Mouse (Mus musculus) large intestine, adult 2 months (tissue): ENCODE results near the gene Angptl8. TPM values are rescaled to one million over a fixed set of nuclear protein-coding genes. Genes with fewer than 3 reads are reported as not detected.

Source experiments
- DNase-seq: peaks from one replicate; pipeline ENCODE4 v3.0.0-alpha.2; 2012; ENCODE audit warnings: low read depth, low spot score
- WGBS: fragments of 180-500 bp; shearing (Covaris S2); methylation state at CpG from one replicate; pipeline ENCODE4 v1.1.7; 2018; 5-methylcytosine and 5-hydroxymethylcytosine counted together
- polyA plus RNA-seq: library from polyadenylated mRNA; depleted of rRNA; stranded (reverse); fragments of >200 nt; gene quantifications from 2 replicates; pipeline ENCODE4 v1.2.3, GENCODE M21; 2012

Gene Angptl8
- polyA plus RNA-seq, 1 experiment: 6.2 TPM

DNA sequence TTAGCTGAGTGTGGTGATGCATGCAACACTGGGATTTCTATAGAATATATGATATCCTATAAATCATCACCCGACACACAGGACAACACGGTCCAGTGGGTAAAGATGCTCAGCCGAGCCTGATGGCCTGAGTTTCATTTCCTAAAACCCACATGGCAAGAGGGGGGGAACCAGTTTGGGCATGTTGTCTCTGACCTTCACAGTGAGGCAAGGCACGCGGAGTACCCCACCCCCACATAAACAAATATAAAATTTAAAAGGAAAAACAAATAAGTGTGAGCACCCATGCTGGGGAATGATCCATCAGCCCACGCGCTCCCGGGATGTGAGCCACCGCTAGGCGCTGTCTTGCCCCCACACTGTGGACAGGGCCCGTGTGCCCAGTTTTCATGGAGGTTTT is 28.3 kb upstream of the Angptl8 start:
- no peak for DNase-seq
- 70% methylated on average over 11 of the region's 11 CpGs for WGBS

DNA sequence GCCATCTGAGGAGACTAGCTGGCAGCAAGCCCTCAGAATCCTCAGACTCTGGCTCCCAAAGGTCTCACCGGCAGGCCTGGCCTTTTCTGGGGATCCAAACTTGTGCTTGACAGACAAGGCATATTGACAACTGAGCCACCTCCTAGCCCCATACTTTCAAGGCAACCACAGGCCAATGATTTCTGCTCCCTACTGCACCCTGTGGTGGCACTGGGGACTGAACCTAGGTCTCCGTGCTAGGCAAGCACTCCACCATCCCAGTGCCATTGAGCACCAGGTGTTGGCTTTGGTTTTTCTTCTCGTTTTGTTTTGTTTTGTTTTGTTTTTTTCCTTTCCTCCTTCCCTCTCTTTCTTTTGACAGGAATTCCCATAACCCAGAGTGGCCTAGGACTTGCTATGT is 26.7 kb upstream of the Angptl8 start:
- WGBS: 69% methylated on average over 3 of the region's 3 CpGs

GRCm38 (mm10) chr9:21811170-21811569 is 24.1 kb upstream of the Angptl8 start:
- no peak for DNase-seq
- 72% methylated on average over 5 of the region's 5 CpGs for WGBS

More for the DNA sequence above, 26.7 kb upstream of the Angptl8 start:
- DNase-seq: no peak

- no peak for DNase-seq
- WGBS: 75% methylated on average over 9 of the region's 9 CpGs
Measured at GRCm38 (mm10) chr9:21816716-21817305, 18.5 kb upstream of the Angptl8 start.

GRCm38 (mm10) chr9:21818125-21818524 is 17.2 kb upstream of the Angptl8 start:
- no peak for DNase-seq
- WGBS: 74% methylated on average over 4 of the region's 4 CpGs

DNA sequence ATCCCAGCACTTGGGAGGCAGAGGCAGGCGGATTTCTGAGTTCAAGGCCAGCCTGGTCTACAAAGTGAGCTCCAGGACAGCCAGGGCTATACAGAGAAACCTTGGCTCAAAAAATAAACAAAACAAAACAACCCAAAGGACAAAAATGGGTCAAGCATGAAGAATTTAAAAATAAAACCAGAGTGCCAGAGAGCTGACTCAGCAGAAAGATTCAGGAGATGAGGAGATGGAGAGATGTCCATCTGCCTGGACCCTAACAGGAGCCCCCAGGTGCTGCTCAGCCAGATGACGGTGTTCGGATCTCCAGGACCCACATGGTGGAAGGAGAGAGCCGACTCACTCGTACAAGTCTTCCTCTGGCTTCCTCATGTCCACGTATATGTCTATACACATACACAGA is 16.7 kb upstream of the Angptl8 start:
- no peak for DNase-seq
- 92% methylated on average over 6 of the region's 6 CpGs for WGBS

DNA sequence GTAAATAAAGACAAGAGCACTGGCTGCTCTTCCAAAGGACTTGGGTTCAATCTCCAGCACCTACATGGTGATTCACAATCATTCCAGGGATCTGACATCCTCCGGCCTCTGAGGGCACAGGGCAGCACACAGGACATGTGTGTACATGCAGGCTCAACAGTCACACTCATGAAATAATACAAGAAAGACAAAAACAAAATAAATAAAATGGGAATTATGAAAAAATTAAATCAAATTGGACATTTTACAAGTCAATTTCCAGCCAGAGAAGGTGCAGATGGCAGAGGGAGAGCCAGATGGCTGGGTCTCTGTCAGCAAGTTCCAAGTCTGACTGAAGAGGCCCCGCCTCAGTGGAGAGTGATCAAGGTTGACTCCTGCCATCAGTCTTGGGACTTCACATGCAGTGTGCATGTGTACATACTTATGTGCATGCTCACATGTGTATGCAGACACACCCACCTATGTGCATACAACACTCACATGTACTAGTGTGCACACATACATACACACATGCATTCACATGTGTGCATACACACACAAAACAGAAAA is 16.1 kb upstream of the Angptl8 start:
- DNase-seq: no peak
- WGBS: 93% methylated on average over 2 of the region's 2 CpGs

GRCm38 (mm10) chr9:21820183-21820582 is 15.1 kb upstream of the Angptl8 start:
- DNase-seq: no peak
- 77% methylated on average over 12 of the region's 12 CpGs for WGBS

- WGBS: 83% methylated on average over 6 of the region's 6 CpGs
- no peak for DNase-seq
Measured at GRCm38 (mm10) chr9:21822686-21823085, 12.6 kb upstream of the Angptl8 start.

DNA sequence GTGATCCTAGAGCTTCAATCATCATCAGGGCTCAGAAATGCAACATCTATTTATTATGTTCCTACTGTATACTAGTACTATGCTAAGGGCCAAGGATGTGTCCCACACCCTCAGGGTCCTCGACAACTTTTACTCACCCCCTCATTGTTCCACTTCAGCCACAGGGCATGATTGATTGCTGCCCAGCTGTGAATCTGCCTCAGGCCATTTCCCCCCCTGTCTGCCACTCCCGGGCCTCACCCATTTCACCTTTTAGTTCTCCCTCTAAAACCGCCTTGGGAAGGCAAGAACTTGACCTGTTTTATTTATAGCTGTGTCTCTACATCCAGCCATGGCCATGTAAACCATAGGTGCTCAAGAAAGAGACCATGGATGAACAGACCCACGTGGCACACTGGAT is 11.4 kb upstream of the Angptl8 start:
- no peak for DNase-seq
- 57% methylated on average over 4 of the region's 4 CpGs for WGBS

DNA sequence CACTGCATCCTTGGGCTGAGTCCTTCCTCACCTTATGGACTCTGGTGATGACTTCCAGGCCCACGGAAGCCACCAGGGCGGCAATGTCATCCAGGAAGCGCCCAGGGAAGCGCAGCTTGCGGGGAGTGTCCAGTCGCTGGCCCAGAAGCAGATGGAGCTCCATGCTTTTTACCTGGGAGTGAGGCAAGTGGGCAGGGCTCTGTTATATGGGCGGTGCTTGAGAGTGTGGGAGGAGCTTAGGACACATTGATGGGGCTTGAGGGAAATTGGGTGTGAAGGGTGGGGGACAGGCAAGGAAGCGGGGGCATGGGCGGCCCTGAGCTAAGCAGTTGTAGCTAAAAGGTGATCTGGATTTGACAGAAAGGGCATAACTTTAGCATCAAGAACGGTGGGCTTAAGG is 10.9 kb upstream of the Angptl8 start:
- DNase-seq: no peak
- WGBS: 79% methylated on average over 10 of the region's 10 CpGs

- WGBS: 89% methylated on average over 14 of the region's 14 CpGs
- no peak for DNase-seq
Measured at GRCm38 (mm10) chr9:21829834-21830460, 5.4 kb upstream of the Angptl8 start.

DNA sequence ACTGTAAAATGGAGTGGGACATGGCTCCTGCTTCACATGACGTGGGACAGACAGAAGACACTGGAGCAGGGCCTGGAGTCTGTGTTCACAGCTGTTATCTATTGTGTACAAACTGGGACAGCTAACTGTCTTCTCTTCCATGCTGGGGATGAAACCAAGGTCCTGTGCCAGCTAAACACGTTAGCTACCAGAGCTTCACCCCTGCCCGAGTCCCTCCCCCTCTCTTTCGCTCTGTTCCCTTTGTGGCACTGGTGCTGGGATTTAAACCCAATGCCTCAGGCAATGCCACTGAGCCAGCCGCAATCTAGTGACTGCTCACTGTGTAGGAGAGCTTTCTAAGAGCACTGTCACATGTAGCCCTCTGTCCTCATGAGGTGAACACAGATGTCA is 4.9 kb upstream of the Angptl8 start:
- DNase-seq: no peak
- 84% methylated on average over 5 of the region's 5 CpGs for WGBS

GRCm38 (mm10) chr9:21830936-21831335 is 4.4 kb upstream of the Angptl8 start:
- WGBS: 87% methylated on average over 11 of the region's 11 CpGs
- DNase-seq: no peak

- WGBS: 79% methylated on average over 20 of the region's 20 CpGs
- no peak for DNase-seq
Measured at GRCm38 (mm10) chr9:21831558-21832240, 3.6 kb upstream of the Angptl8 start.

- WGBS: 91% methylated on average over 2 of the region's 2 CpGs
- DNase-seq: no peak
Measured at GRCm38 (mm10) chr9:21837690-21838089, 2.4 kb downstream of the Angptl8 start.

DNA sequence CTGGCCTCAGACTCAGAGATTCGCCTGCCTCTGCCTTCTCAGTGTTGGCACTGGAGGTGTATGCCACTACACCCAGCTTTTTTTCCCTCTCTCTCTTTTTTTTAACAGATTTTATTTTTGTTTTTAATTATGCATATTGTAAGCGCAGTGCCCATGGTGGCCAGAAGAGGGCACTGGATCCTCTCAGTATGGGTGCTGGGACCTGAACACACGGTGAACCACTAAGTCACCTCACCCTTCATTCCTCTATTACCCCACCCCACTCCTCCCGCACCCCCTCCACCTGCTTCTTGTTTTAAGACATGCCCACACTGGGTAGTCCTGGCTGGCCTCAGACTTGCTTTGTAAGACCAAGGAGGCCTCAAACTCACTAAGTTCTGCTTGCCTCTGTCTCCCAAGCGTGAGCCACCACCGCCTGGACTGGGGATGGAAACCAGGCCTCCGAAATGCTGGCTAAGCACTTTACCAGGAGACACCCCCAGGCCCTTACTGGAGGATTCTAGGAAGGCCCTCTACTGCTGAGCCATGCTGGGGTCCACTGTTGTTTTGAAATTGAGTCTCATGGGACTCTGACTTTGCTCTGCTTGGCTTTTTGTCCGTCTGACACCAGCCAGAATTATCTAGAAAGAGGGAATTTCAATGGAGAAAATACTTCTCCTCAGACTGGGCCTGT is 4.9 kb downstream of the Angptl8 start:
- WGBS: 60% methylated on average over 8 of the region's 8 CpGs
- DNase-seq: no peak

GRCm38 (mm10) chr9:21841340-21841739 is 6.0 kb downstream of the Angptl8 start:
- 96% methylated on average over 6 of the region's 6 CpGs for WGBS
- DNase-seq: no peak

DNA sequence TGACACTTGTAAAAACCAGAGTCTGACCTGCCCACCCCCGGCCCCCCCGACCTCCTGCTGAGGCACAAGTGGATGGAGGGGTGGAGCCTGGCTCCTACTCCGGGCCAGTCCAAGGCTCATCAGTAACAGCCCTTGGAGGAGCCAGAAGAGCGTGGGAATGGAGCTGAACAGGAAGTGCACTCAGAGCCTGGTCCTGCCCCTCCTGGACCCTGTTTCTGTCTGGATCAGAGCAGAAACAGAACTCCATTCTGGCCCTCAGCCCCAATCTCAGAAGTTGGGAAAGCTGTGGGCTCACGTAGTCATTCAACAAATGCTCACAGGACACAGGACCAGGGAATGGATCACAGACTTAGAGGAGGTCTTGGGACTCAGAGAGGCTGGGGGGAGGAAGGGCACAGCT is 7.1 kb downstream of the Angptl8 start:
- 40% methylated on average over 5 of the region's 5 CpGs for WGBS
- DNase-seq: no peak

DNA sequence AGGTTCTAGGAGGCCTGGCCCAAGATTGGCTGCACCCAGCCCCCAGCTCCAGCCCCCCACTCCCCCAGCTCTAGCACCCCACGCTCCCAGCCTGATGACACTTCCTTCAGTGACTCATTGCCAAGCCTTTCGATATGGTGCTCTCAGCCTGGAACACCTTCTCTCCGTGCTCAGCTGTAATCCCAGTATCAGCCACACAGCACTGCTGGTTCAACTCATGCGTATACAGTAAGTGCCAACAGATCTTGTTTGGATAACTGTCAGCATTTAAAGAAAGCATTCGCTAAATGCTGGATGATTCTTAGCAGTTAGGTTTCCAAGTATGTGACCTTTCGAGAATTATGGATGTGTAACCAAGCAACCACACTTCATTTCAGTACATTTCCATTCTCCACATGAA is 7.8 kb downstream of the Angptl8 start:
- no peak for DNase-seq
- WGBS: 62% methylated on average over 6 of the region's 6 CpGs
